In the genomic region with DNA sequence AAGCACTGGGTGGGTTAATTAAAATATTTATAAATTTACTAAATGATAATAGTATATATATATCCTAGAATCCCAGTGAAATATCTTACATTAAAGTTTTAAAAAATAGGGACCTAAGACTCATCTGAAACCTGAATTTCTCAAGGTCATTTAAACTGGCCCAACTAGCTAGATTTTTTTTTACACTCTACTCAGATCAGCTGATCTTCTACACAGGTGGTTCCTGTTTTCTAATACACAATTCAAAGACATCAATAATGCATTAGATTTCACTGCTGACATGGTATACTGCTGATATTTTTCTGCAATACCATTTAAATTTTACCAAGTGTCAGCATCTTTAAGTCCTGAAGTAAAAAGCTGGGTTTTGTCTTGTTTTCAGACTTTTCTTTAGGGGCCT, we compare ENCODE assay signal across 30 mouse cellular contexts. TPM values are rescaled to one million over a fixed set of nuclear protein-coding genes. Genes with fewer than 3 reads are reported as not detected.
"Had no signal": no experiment of that assay in that cellular context is flagged by ENCODE, and none has a peak within 500 bp of the region (broad histone marks: within the 10 kb centered on the region; RNA-seq: fewer than 3 reads in every experiment).

No protein-coding gene starts in this region.

- H3K4me1 ChIP-seq: midbrain, embryonic 10.5 days; midbrain, embryonic 12.5 days; midbrain, embryonic 13.5 days; midbrain, embryonic 15.5 days; neural tube, embryonic 12.5 days had no signal

- ATAC-seq: liver, postnatal 0 days; lung, postnatal 0 days; midbrain, embryonic 13.5 days; midbrain, embryonic 15.5 days; midbrain, embryonic 16.5 days had no signal

- H3K27ac ChIP-seq: left cerebral cortex, adult 2 months; limb, embryonic 10.5 days; limb, embryonic 12.5 days; limb, embryonic 13.5 days; limb, embryonic 15.5 days; liver, embryonic 14.5 days; lung, embryonic 15.5 days; macrophage; midbrain, embryonic 10.5 days; midbrain, embryonic 12.5 days; midbrain, embryonic 13.5 days; midbrain, embryonic 15.5 days; neural tube, embryonic 12.5 days had no signal

- H3K9ac ChIP-seq: limb, embryonic 12.5 days; limb, embryonic 13.5 days; limb, embryonic 15.5 days; liver, embryonic 14.5 days; liver, embryonic 15.5 days; liver, postnatal 0 days; lung, embryonic 14.5 days; lung, embryonic 15.5 days; midbrain, embryonic 12.5 days; midbrain, embryonic 13.5 days; midbrain, embryonic 15.5 days; neural tube, embryonic 12.5 days had no signal

- H3K36me3 ChIP-seq: limb, embryonic 10.5 days; limb, embryonic 12.5 days; limb, embryonic 13.5 days; limb, embryonic 15.5 days; lung, embryonic 15.5 days; midbrain, embryonic 10.5 days; midbrain, embryonic 12.5 days; midbrain, embryonic 13.5 days; midbrain, embryonic 15.5 days; neural tube, embryonic 12.5 days had no signal

- H3K4me3 ChIP-seq: left cerebral cortex, adult 2 months; limb, embryonic 10.5 days; limb, embryonic 12.5 days; limb, embryonic 13.5 days; limb, embryonic 15.5 days; liver, embryonic 15.5 days; lung, embryonic 15.5 days; midbrain, embryonic 10.5 days; midbrain, embryonic 12.5 days; midbrain, embryonic 13.5 days; midbrain, embryonic 15.5 days; myocyte; neural tube, embryonic 12.5 days had no signal

- H3K4me2 ChIP-seq: limb, embryonic 12.5 days; limb, embryonic 13.5 days; limb, embryonic 15.5 days; liver, embryonic 15.5 days; lung, embryonic 14.5 days; lung, embryonic 15.5 days; midbrain, embryonic 11.5 days; midbrain, embryonic 12.5 days; midbrain, embryonic 13.5 days; midbrain, embryonic 15.5 days; neural tube, embryonic 12.5 days had no signal

- DNase-seq: left cerebral cortex, postnatal 4 days; liver, postnatal 0 days; lung, adult 18-20 months; lung, adult 2 months; lung, embryonic 14.5 days; lung, postnatal 10 days; lung, postnatal 14 days; lung, postnatal 36 days; lung, postnatal 4 days; midbrain, embryonic 14.5 days had no signal

- H3K27me3 ChIP-seq: limb, embryonic 12.5 days; limb, embryonic 13.5 days; limb, embryonic 15.5 days; liver, embryonic 15.5 days; lung, embryonic 15.5 days; megakaryocyte, embryonic 14.5 days; midbrain, embryonic 12.5 days; midbrain, embryonic 13.5 days; midbrain, embryonic 15.5 days; neural tube, embryonic 12.5 days had no signal

- H3K9me3 ChIP-seq: limb, embryonic 10.5 days; limb, embryonic 12.5 days; limb, embryonic 13.5 days; limb, embryonic 15.5 days; liver, embryonic 15.5 days; lung, embryonic 15.5 days; megakaryocyte, embryonic 14.5 days; midbrain, embryonic 10.5 days; midbrain, embryonic 12.5 days; midbrain, embryonic 13.5 days; midbrain, embryonic 15.5 days; neural tube, embryonic 12.5 days had no signal

RNA-seq across cellular contexts. Expression of a gene that starts 57.5 kb away (rescaled TPM):
- total RNA-seq: monocyte, adult 5-6 weeks had no signal
